ENCODE assay signal across 26 mouse cellular contexts in the genomic region with DNA sequence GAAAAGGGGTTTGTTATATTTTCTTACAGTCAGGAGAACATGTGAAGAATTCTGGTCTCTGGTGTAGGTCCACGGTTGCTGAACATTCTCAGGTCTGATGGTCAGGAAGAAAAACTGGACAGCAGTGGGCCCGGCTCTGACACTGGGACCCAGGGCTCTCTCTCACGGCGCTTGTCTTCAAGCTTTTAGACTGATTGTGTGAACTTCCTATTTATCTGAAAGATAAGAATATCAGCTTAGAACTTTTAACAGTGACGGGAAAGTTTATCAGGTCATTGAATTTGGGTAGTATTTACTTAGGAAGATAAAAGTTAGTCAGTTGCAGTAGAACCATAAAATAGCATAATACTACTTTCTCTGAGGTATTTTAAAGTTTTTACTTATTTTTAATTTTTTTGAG. TPM values are rescaled to one million over a fixed set of nuclear protein-coding genes. Genes with fewer than 3 reads are reported as not detected.
DNase-seq lines count a peak whose midpoint lies in the region; ATAC-seq and TF ChIP-seq lines count a peak whose summit lies in the region.
"Had no signal": no experiment of that assay in that cellular context is flagged by ENCODE, and none has a peak within 500 bp of the region (broad histone marks: within the 10 kb centered on the region; RNA-seq: fewer than 3 reads in every experiment).

No protein-coding gene starts in this region.

- DNase-seq in heart, adult 11 months, result peak; percentile 30
- no peak for DNase-seq in heart, postnatal 10 days
- DNase-seq in midbrain, embryonic 11.5 days (ENCODE audit: low spot score, missing footprints), result peak; percentile 59
- peak; percentile 3 for DNase-seq in thymus, postnatal 4 days
- DNase-seq in thymus, postnatal 36 days, result no peak
- DNase-seq in MEL (ENCODE audit: low read depth, low spot score), result no peak
- DNase-seq in right cerebral cortex, postnatal 14 days, result no peak
- DNase-seq: adrenal gland, adult 2 months; adrenal gland, adult 8-10 months; adrenal gland, postnatal 10 days; adrenal gland, postnatal 14 days; adrenal gland, postnatal 25 days; adrenal gland, postnatal 36 days; B cell, adult 2 months; cerebellum, adult 11 months; cerebellum, adult 11-12 months; cerebellum, adult 18-20 months had no signal

- H3K9me3 ChIP-seq in midbrain, embryonic 11.5 days (ENCODE audit: control insufficient read depth, low read length), result no peaks in the 10 kb centered on the region
- H3K9me3 ChIP-seq in midbrain, embryonic 15.5 days, result no peaks in the 10 kb centered on the region
- H3K9me3 ChIP-seq in MEL (replicated peaks; ENCODE audit: insufficient read depth, low read length), result no peaks in the 10 kb centered on the region
- H3K9me3 ChIP-seq: G1E had no signal

- no peak for TF ChIP-seq POLR2A in MEL (IDR thresholded peaks at IDR 0.05; ENCODE audit: control insufficient read depth in 1 of 2, insufficient read depth in 1 of 2, low read depth in 1 of 2, low read length in 2 of 2, poor library complexity in 1 of 2)

- H3K36me3 ChIP-seq in midbrain, embryonic 11.5 days (ENCODE audit: control insufficient read depth, insufficient read depth, low read length), result no peaks in the 10 kb centered on the region
- no peaks in the 10 kb centered on the region for H3K36me3 ChIP-seq in midbrain, embryonic 15.5 days (replicated peaks)
- peaks cover 7 to 21% of the 10 kb centered on the region in 2 experiments; a peak in 3 of 4 replicates for H3K36me3 ChIP-seq in MEL (ENCODE audit: control insufficient read depth in 1 of 2, insufficient read depth in 2 of 2, low read length in 2 of 2)

- 90% methylated on average over 5 of the region's 5 CpGs for WGBS in midbrain, embryonic 11.5 days
- WGBS in midbrain, embryonic 15.5 days, result 96% methylated on average over 5 of the region's 5 CpGs

- no peaks in the 10 kb centered on the region for H3K4me1 ChIP-seq in midbrain, embryonic 11.5 days (ENCODE audit: control insufficient read depth, insufficient read depth, low read length)
- no peaks in the 10 kb centered on the region for H3K4me1 ChIP-seq in midbrain, embryonic 15.5 days
- H3K4me1 ChIP-seq in MEL (ENCODE audit: control insufficient read depth in 1 of 2, insufficient read depth in 2 of 2, low read length in 2 of 2), result peaks cover 6 to 14% of the 10 kb centered on the region in 2 experiments

- no peak for TF ChIP-seq RAD21 in MEL (IDR thresholded peaks at IDR 0.05; ENCODE audit: low read depth, low read length)

- H3K79me2 ChIP-seq in MEL (ENCODE audit: control insufficient read depth, insufficient read depth, low read length, poor library complexity), result 0 out of 2 replicates have a peak, but pooled peaks cover 1% of the 10 kb centered on the region

- TF ChIP-seq EP300 in MEL (IDR thresholded peaks at IDR 0.05; ENCODE audit: low read depth in 1 of 2, low read length in 2 of 2), result peak; percentile 44 to 68; a peak in 2 of 4 replicates

- H3K27ac ChIP-seq in midbrain, embryonic 11.5 days (ENCODE audit: low read depth, low read length), result no peak overlapping the region
- H3K27ac ChIP-seq in midbrain, embryonic 15.5 days, result no peak overlapping the region
- H3K27ac ChIP-seq in MEL (ENCODE audit: control insufficient read depth, low read depth, low read length), result peak overlapping the region; percentile 48; the same call in 1 of the 2 replicates

- H3K4me2 ChIP-seq in midbrain, embryonic 11.5 days, result no peak overlapping the region
- no peak overlapping the region for H3K4me2 ChIP-seq in midbrain, embryonic 15.5 days

- no peak for ATAC-seq in midbrain, embryonic 11.5 days (ENCODE audit: low FRiP score)
- no peak for ATAC-seq in midbrain, embryonic 15.5 days (replicated peaks)
- ATAC-seq: activated CD4-positive, CD25-positive, alpha-beta regulatory T cell, adult 4 months; CD4-positive, CD25-positive, alpha-beta regulatory T cell, adult 4 months; Patski had no signal

- no peak for TF ChIP-seq CTCF in MEL (IDR thresholded peaks at IDR 0.05 in 2 of 3, conservative IDR thresholded peaks at IDR 0.05 in 1 of 3; ENCODE audit: control insufficient read depth in 1 of 3, insufficient read depth in 1 of 3, low read depth in 2 of 3, low read length in 3 of 3, poor library complexity in 1 of 3, severe bottlenecking in 1 of 3)

- H3K27me3 ChIP-seq in midbrain, embryonic 11.5 days (ENCODE audit: control insufficient read depth, insufficient read depth, low read length), result no peaks in the 10 kb centered on the region
- H3K27me3 ChIP-seq in midbrain, embryonic 15.5 days (replicated peaks), result no peaks in the 10 kb centered on the region
- H3K27me3 ChIP-seq in MEL (ENCODE audit: control insufficient read depth in 1 of 2, insufficient read depth in 2 of 2, low read length in 2 of 2), result no peaks in the 10 kb centered on the region
- H3K27me3 ChIP-seq: CH12.LX, Patski had no signal

- no peak overlapping the region for H3K4me3 ChIP-seq in midbrain, embryonic 11.5 days (ENCODE audit: low read depth, low read length)
- no peak overlapping the region for H3K4me3 ChIP-seq in midbrain, embryonic 15.5 days
- no peak overlapping the region for H3K4me3 ChIP-seq in MEL (ENCODE audit: control insufficient read depth in 1 of 2, insufficient read depth in 1 of 2, low read depth in 2 of 2, low read length in 2 of 2)

- intact Hi-C loops in heart, postnatal 10 days (cut with DNase I), result no loop called here

- H3K9ac ChIP-seq in midbrain, embryonic 11.5 days (ENCODE audit: low read length), result no peak overlapping the region
- no peak overlapping the region for H3K9ac ChIP-seq in midbrain, embryonic 15.5 days
- no peak overlapping the region for H3K9ac ChIP-seq in MEL (ENCODE audit: control insufficient read depth, low read depth, low read length, poor library complexity, severe bottlenecking)

TF ChIP-seq in MEL, 35 proteins besides CTCF, POLR2A, EP300 and RAD21:
- TF ChIP-seq RCOR1 (IDR thresholded peaks at IDR 0.05; ENCODE audit: low read depth, low read length) (0 out of 2 replicates have a peak, but pooled peaks have one; percentile 52), TAL1 (IDR thresholded peaks at IDR 0.05; ENCODE audit: low read length) (no peak), NRF1 (IDR thresholded peaks at IDR 0.05; ENCODE audit: insufficient read depth, low read depth, low read length, poor library complexity, severe bottlenecking) (no peak), ETS1 (IDR thresholded peaks at IDR 0.05; ENCODE audit: low read depth, low read length) (0 out of 2 replicates have a peak, but pooled peaks have one; percentile 50), ZMIZ1 (IDR thresholded peaks at IDR 0.05; ENCODE audit: low read depth, low read length) (no peak), GATA1 (IDR thresholded peaks at IDR 0.05; ENCODE audit: low read depth, low read length) (peak; percentile 80), TCF12 (IDR thresholded peaks at IDR 0.05; ENCODE audit: low read depth, low read length) (peak; percentile 65)

RNA-seq across cellular contexts. Expression of a gene that starts 11.5 kb away (rescaled TPM):
- total RNA-seq in heart, postnatal 10 days (2021), result 10 to 100 TPM; 14.7 to 15.4 TPM
- 42.7 and 43.5 TPM in 2 replicates for polyA plus RNA-seq in midbrain, embryonic 11.5 days (2014; fragmentation: Nextera tagmentation; extraction: Ambion mirVana)
- polyA plus RNA-seq in midbrain, embryonic 15.5 days (2015; fragmentation: Nextera tagmentation; extraction: Ambion mirVana), result 43.5 and 44.3 TPM in 2 replicates
- total RNA-seq in MEL (2012; rRNA removed), result 9.6 and 11.7 TPM in 2 replicates
- 10 to 100 TPM in 1 of 2 experiments, not detected in 1; 28.5 TPM for polyA plus RNA-seq in MEL (2012; ENCODE audit: insufficient read depth in 1 of 2, insufficient read length in 2 of 2, low read depth in 1 of 2, low replicate concordance in 2 of 2, missing spikeins in 1 of 2)

RNA-seq across cellular contexts. Expression of a gene that starts 11.6 kb away (rescaled TPM):
- 10 to 100 TPM; 77.9 to 91.3 TPM for total RNA-seq in heart, postnatal 10 days (2021)
- 81.9 and 86.8 TPM in 2 replicates for polyA plus RNA-seq in midbrain, embryonic 11.5 days (2014; fragmentation: Nextera tagmentation; extraction: Ambion mirVana)
- polyA plus RNA-seq in midbrain, embryonic 15.5 days (2015; fragmentation: Nextera tagmentation; extraction: Ambion mirVana), result 127 and 131 TPM in 2 replicates
- 180 and 186 TPM in 2 replicates for total RNA-seq in MEL (2012; rRNA removed)
- polyA plus RNA-seq in MEL (2012; ENCODE audit: insufficient read depth in 1 of 2, insufficient read length in 2 of 2, low read depth in 1 of 2, low replicate concordance in 2 of 2, missing spikeins in 1 of 2), result 10 to 100 TPM in 1 of 2 experiments, not detected in 1; 74.9 TPM

RNA-seq across cellular contexts. Expression of a gene that starts 18.5 kb away (rescaled TPM):
- total RNA-seq in heart, postnatal 10 days (2021), result not detected
- not detected in 2 replicates for polyA plus RNA-seq in midbrain, embryonic 11.5 days (2014; fragmentation: Nextera tagmentation; extraction: Ambion mirVana)
- polyA plus RNA-seq in midbrain, embryonic 15.5 days (2015; fragmentation: Nextera tagmentation; extraction: Ambion mirVana), result 0.06 TPM in 1 of 2 replicates, not detected in the other
- not detected in 2 replicates for total RNA-seq in MEL (2012; rRNA removed)
- polyA plus RNA-seq in MEL (2012; ENCODE audit: insufficient read depth in 1 of 2, insufficient read length in 2 of 2, low read depth in 1 of 2, low replicate concordance in 2 of 2, missing spikeins in 1 of 2), result not detected
- total RNA-seq: adrenal gland, adult 18-20 months; adrenal gland, adult 2 months; adrenal gland, postnatal 10 days; adrenal gland, postnatal 14 days; adrenal gland, postnatal 25 days; adrenal gland, postnatal 36 days; adrenal gland, postnatal 4 days; CH12.LX had no signal
- polyA plus RNA-seq: activated CD4-positive, CD25-positive, alpha-beta regulatory T cell, adult 4 months; adrenal gland, adult 2 months; C2C12; CD4-positive, CD25-positive, alpha-beta regulatory T cell, adult 4 months; G1E; Patski had no signal

RNA-seq across cellular contexts. Expression of a gene that starts 45.8 kb away (rescaled TPM):
- total RNA-seq in heart, postnatal 10 days (2021), result 1 to 10 TPM; 1.2 to 1.3 TPM
- 7.7 and 10.1 TPM in 2 replicates for polyA plus RNA-seq in midbrain, embryonic 11.5 days (2014; fragmentation: Nextera tagmentation; extraction: Ambion mirVana)
- 47.0 and 50.2 TPM in 2 replicates for polyA plus RNA-seq in midbrain, embryonic 15.5 days (2015; fragmentation: Nextera tagmentation; extraction: Ambion mirVana)
- total RNA-seq in MEL (2012; rRNA removed), result 2.7 and 3.4 TPM in 2 replicates
- polyA plus RNA-seq in MEL (2012; ENCODE audit: insufficient read depth in 1 of 2, insufficient read length in 2 of 2, low read depth in 1 of 2, low replicate concordance in 2 of 2, missing spikeins in 1 of 2), result 10 to 100 TPM in 1 of 2 experiments, not detected in 1; 22.7 TPM
- polyA plus RNA-seq: activated CD4-positive, CD25-positive, alpha-beta regulatory T cell, adult 4 months; CD4-positive, CD25-positive, alpha-beta regulatory T cell, adult 4 months; G1E had no signal

Comparison
In these comparisons a context has a peak if more than half of its experiments do, and no peak if none do; other contexts are left out.
1. DNase-seq: peak in heart, adult 11 months (single experiment), midbrain, embryonic 11.5 days (single experiment) and thymus, postnatal 4 days (single experiment); none in heart, postnatal 10 days (0 of 2), thymus, postnatal 36 days (0 of 2), MEL (single experiment) and right cerebral cortex, postnatal 14 days (single experiment).